ENCODE assay signal across 9 mouse cellular contexts in the genomic region with DNA sequence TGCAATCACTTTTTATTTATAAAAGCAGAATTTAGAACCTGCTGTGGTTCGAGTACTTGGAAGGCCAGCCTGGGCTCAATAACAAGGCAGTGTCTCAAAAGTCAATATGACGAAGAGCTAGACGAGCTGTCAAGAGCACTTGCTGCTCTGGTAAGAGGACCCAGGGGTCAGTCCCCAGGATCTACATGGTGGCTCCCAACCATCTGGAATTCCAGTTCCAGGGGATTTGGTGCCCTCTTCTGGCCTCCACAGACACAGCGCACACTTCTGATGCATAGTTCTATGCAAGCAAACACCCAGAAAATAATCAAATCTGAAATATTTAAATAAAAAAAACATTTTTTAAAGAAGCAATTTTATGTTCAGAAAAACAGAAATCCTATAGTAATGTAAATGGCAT. TPM values are rescaled to one million over a fixed set of nuclear protein-coding genes. Genes with fewer than 3 reads are reported as not detected.
A peak's percentile ranks its signal among the peaks of the same experiment; 100 is the strongest.
DNase-seq lines count a peak whose midpoint lies in the region; ATAC-seq lines count a peak whose summit lies in the region.
"Had no signal": no experiment of that assay in that cellular context is flagged by ENCODE, and none has a peak within 500 bp of the region (broad histone marks: within the 10 kb centered on the region; RNA-seq: fewer than 3 reads in every experiment).

No protein-coding gene starts in this region.

- H3K9me3 ChIP-seq in midbrain, embryonic 14.5 days (ENCODE audit: control insufficient read depth, low read length): no peaks in the 10 kb centered on the region
- H3K9me3 ChIP-seq in midbrain, embryonic 11.5 days (ENCODE audit: control insufficient read depth, low read length): no peaks in the 10 kb centered on the region
- no peaks in the 10 kb centered on the region for H3K9me3 ChIP-seq in embryonic facial prominence, embryonic 10.5 days
- H3K9me3 ChIP-seq in stomach, embryonic 16.5 days (replicated peaks; ENCODE audit: control insufficient read depth, low read length): no peaks in the 10 kb centered on the region
- H3K9me3 ChIP-seq: limb, embryonic 13.5 days had no signal

- H3K4me2 ChIP-seq in midbrain, embryonic 14.5 days (ENCODE audit: low read length): no peak overlapping the region
- no peak overlapping the region for H3K4me2 ChIP-seq in midbrain, embryonic 11.5 days
- H3K4me2 ChIP-seq in stomach, embryonic 16.5 days (ENCODE audit: low read depth, low read length): no peak overlapping the region
- H3K4me2 ChIP-seq: limb, embryonic 13.5 days had no signal

- WGBS in midbrain, embryonic 14.5 days: 94% methylated on average over 4 of the region's 4 CpGs
- 97% methylated on average over 4 of the region's 4 CpGs for WGBS in midbrain, embryonic 11.5 days
- 90% methylated on average over 4 of the region's 4 CpGs for WGBS in embryonic facial prominence, embryonic 10.5 days
- WGBS in stomach, embryonic 16.5 days: 91% methylated on average over 4 of the region's 4 CpGs

- H3K36me3 ChIP-seq in midbrain, embryonic 14.5 days (ENCODE audit: control insufficient read depth, insufficient read depth, low read length): peaks cover 41% of the 10 kb centered on the region
- H3K36me3 ChIP-seq in midbrain, embryonic 11.5 days (ENCODE audit: control insufficient read depth, insufficient read depth, low read length): peaks cover 8% of the 10 kb centered on the region
- H3K36me3 ChIP-seq in embryonic facial prominence, embryonic 10.5 days (replicated peaks): peaks cover 68% of the 10 kb centered on the region
- H3K36me3 ChIP-seq in stomach, embryonic 16.5 days (ENCODE audit: control insufficient read depth, insufficient read depth, low read length): peaks cover 7% of the 10 kb centered on the region; the same call in 1 of the 2 replicates

- H3K4me1 ChIP-seq in midbrain, embryonic 14.5 days (ENCODE audit: control insufficient read depth, insufficient read depth, low read length): no peaks in the 10 kb centered on the region
- no peaks in the 10 kb centered on the region for H3K4me1 ChIP-seq in midbrain, embryonic 11.5 days (ENCODE audit: control insufficient read depth, insufficient read depth, low read length)
- peaks cover 10% of the 10 kb centered on the region for H3K4me1 ChIP-seq in embryonic facial prominence, embryonic 10.5 days
- peaks cover 8% of the 10 kb centered on the region for H3K4me1 ChIP-seq in stomach, embryonic 16.5 days (ENCODE audit: control insufficient read depth, insufficient read depth, low read length)

- no peaks in the 10 kb centered on the region for H3K27me3 ChIP-seq in midbrain, embryonic 14.5 days (ENCODE audit: control insufficient read depth, insufficient read depth, low read length)
- no peaks in the 10 kb centered on the region for H3K27me3 ChIP-seq in midbrain, embryonic 11.5 days (ENCODE audit: control insufficient read depth, insufficient read depth, low read length)
- H3K27me3 ChIP-seq in embryonic facial prominence, embryonic 10.5 days (replicated peaks; ENCODE audit: low read depth, poor library complexity, severe bottlenecking): no peaks in the 10 kb centered on the region
- no peaks in the 10 kb centered on the region for H3K27me3 ChIP-seq in stomach, embryonic 16.5 days (ENCODE audit: control insufficient read depth, insufficient read depth, low read length)
- H3K27me3 ChIP-seq: limb, embryonic 13.5 days had no signal

- no peak overlapping the region for H3K9ac ChIP-seq in midbrain, embryonic 14.5 days (replicated peaks; ENCODE audit: low read length)
- H3K9ac ChIP-seq in midbrain, embryonic 11.5 days (ENCODE audit: low read length): no peak overlapping the region
- H3K9ac ChIP-seq in stomach, embryonic 16.5 days (ENCODE audit: low read length): no peak overlapping the region
- H3K9ac ChIP-seq: limb, embryonic 13.5 days had no signal

- no peak overlapping the region for H3K4me3 ChIP-seq in midbrain, embryonic 14.5 days (replicated peaks; ENCODE audit: low read depth, low read length)
- H3K4me3 ChIP-seq in midbrain, embryonic 11.5 days (ENCODE audit: low read depth, low read length): no peak overlapping the region
- no peak overlapping the region for H3K4me3 ChIP-seq in embryonic facial prominence, embryonic 10.5 days
- no peak overlapping the region for H3K4me3 ChIP-seq in stomach, embryonic 16.5 days (replicated peaks; ENCODE audit: low read length)
- H3K4me3 ChIP-seq: limb, embryonic 13.5 days had no signal

- peak; percentile 24 for DNase-seq in gastrocnemius, postnatal 10 days
- no peak for DNase-seq in gastrocnemius, adult 18-20 months (ENCODE audit: low spot score)
- peak; percentile 31 for DNase-seq in midbrain, embryonic 14.5 days
- no peak for DNase-seq in midbrain, embryonic 11.5 days (ENCODE audit: low spot score, missing footprints)
- peak; percentile 47 for DNase-seq in embryonic facial prominence, embryonic 10.5 days (ENCODE audit: low spot score)
- no peak for DNase-seq in urinary bladder, postnatal 25 days (ENCODE audit: low spot score)
- no peak for DNase-seq in gastrocnemius, postnatal 4 days (ENCODE audit: low spot score in 2 of 2)

- H3K27ac ChIP-seq in midbrain, embryonic 14.5 days (replicated peaks; ENCODE audit: low read depth, low read length): no peak overlapping the region
- no peak overlapping the region for H3K27ac ChIP-seq in midbrain, embryonic 11.5 days (ENCODE audit: low read depth, low read length)
- H3K27ac ChIP-seq in embryonic facial prominence, embryonic 10.5 days (replicated peaks): no peak overlapping the region
- peak overlapping the region; percentile 76; the same call in 1 of the 2 replicates for H3K27ac ChIP-seq in stomach, embryonic 16.5 days (ENCODE audit: low read length)

- no peak for ATAC-seq in midbrain, embryonic 14.5 days (ENCODE audit: low FRiP score, low TSS enrichment)
- no peak for ATAC-seq in midbrain, embryonic 11.5 days (ENCODE audit: low FRiP score)
- no peak for ATAC-seq in stomach, embryonic 16.5 days (ENCODE audit: insufficient read depth, low FRiP score)

RNA-seq across cellular contexts. Expression of gene Thada, which starts 45.0 kb away (rescaled TPM):
- total RNA-seq in gastrocnemius, postnatal 10 days (2021): 1 to 10 TPM; 5.9 to 8.4 TPM
- total RNA-seq in gastrocnemius, adult 18-20 months (2021): 1 to 10 TPM; 5.3 to 6.1 TPM
- 7.0 and 9.5 TPM in 2 replicates for polyA plus RNA-seq in midbrain, embryonic 14.5 days (2014; fragmentation: Nextera tagmentation; extraction: Ambion mirVana)
- 7.6 and 8.7 TPM in 2 replicates for polyA plus RNA-seq in midbrain, embryonic 11.5 days (2014; fragmentation: Nextera tagmentation; extraction: Ambion mirVana)
- polyA plus RNA-seq in embryonic facial prominence, embryonic 10.5 days (2016; fragmentation: Nextera tagmentation; extraction: Ambion mirVana): 13.0 and 13.3 TPM in 2 replicates
- 7.0 and 7.4 TPM in 2 replicates for polyA plus RNA-seq in stomach, embryonic 16.5 days (2015; fragmentation: Nextera tagmentation; extraction: Ambion mirVana)
- 10 to 100 TPM; 12.2 to 15.0 TPM for total RNA-seq in gastrocnemius, postnatal 4 days (2021)

Comparison
In these comparisons a context has a peak if more than half of its experiments do, and no peak if none do; other contexts are left out.
1. DNase-seq: peak in gastrocnemius, postnatal 10 days (single experiment), midbrain, embryonic 14.5 days (single experiment) and embryonic facial prominence, embryonic 10.5 days (single experiment); none in gastrocnemius, adult 18-20 months (single experiment), midbrain, embryonic 11.5 days (single experiment), urinary bladder, postnatal 25 days (single experiment) and gastrocnemius, postnatal 4 days (0 of 2).